Mouse (Mus musculus) MEL (cell line): Measurements from ENCODE around the gene Ppip5k1.

Experiments
- CTCF ChIP-seq, 3 experiments: IDR thresholded peaks in 2 of 3; conservative IDR thresholded peaks in 1 of 3; 2 replicates each; pipeline ENCODE4 v1.5.1; 2011 to 2012; ENCODE audit warnings: low read length in 3 of 3, low read depth in 2 of 3, mild to moderate bottlenecking in 2 of 3, improper control_type of control experiment in 1 of 3, inconsistent platforms in 1 of 3, mixed read lengths in 1 of 3, moderate library complexity in 1 of 3; ENCODE audit not compliant: control insufficient read depth in 1 of 3, insufficient read depth in 1 of 3, poor library complexity in 1 of 3, severe bottlenecking in 1 of 3
- E2F4 ChIP-seq: IDR thresholded peaks from 2 replicates; pipeline ENCODE4 v1.6.1; 2011; ENCODE audit warnings: low read depth, low read length, improper control_type of control experiment, borderline replicate concordance
- EP300 ChIP-seq, 2 experiments: IDR thresholded peaks; 2 replicates each; pipeline ENCODE4 v1.6.1; 2011; ENCODE audit warnings: improper control_type of control experiment in 2 of 2, low read length in 2 of 2, low read depth in 1 of 2, mild to moderate bottlenecking in 1 of 2
- GABPA ChIP-seq: IDR thresholded peaks from 2 replicates; pipeline ENCODE4 v1.6.1; 2012; ENCODE audit warnings: low read depth, mild to moderate bottlenecking, inconsistent platforms, low read length, improper control_type of control experiment, moderate library complexity
- GATA1 ChIP-seq: IDR thresholded peaks from 2 replicates; pipeline ENCODE4 v1.6.1; 2011; ENCODE audit warnings: low read depth, low read length, improper control_type of control experiment
- RAD21 ChIP-seq: IDR thresholded peaks from 2 replicates; pipeline ENCODE4 v1.6.1; 2011; ENCODE audit warnings: mild to moderate bottlenecking, low read depth, low read length, improper control_type of control experiment
- USF1 ChIP-seq: IDR thresholded peaks from 2 replicates; pipeline ENCODE4 v1.6.1; 2014; ENCODE audit warnings: low read depth, mild to moderate bottlenecking, inconsistent platforms, low read length, improper control_type of control experiment, moderate library complexity

GRCm38 (mm10) chr2:121294753-121295607, 60.2 kb downstream of the Ppip5k1 start:
- TF ChIP-seq USF1 = no peak
- TF ChIP-seq CTCF (IDR thresholded peaks at IDR 0.05 in 2 of 3, conservative IDR thresholded peaks at IDR 0.05 in 1 of 3; ENCODE audit: control insufficient read depth in 1 of 3, insufficient read depth in 1 of 3, low read depth in 2 of 3, low read length in 3 of 3, poor library complexity in 1 of 3, severe bottlenecking in 1 of 3) = no peak
- TF ChIP-seq GATA1 = no peak
- TF ChIP-seq GABPA = no peak
- no peak for TF ChIP-seq E2F4
- no peak for TF ChIP-seq RAD21
- no peak for TF ChIP-seq EP300 (IDR thresholded peaks at IDR 0.05; ENCODE audit: low read depth in 1 of 2, low read length in 2 of 2)
